Mouse (Mus musculus) lung, adult 2 months (tissue): ENCODE results near the gene Tprn.

ENCODE experiments used
- CTCF ChIP-seq: fragments of 200-500 bp; IDR thresholded peaks from 2 replicates; pipeline ENCODE4 v1.5.1; 2011; ENCODE audit warnings: mild to moderate bottlenecking, low read length, control low read depth; ENCODE audit not compliant: insufficient read depth
- POLR2A ChIP-seq: fragments of 200-500 bp; IDR thresholded peaks from 2 replicates; pipeline ENCODE4 v1.6.1; 2011; ENCODE audit warnings: low read depth, mild to moderate bottlenecking, control low read depth, low read length, borderline replicate concordance; ENCODE audit errors: extremely low read depth

- TF ChIP-seq POLR2A (no peak), CTCF (no peak)
These were observed 28.4 kb downstream of the Tprn start for GRCm38 (mm10) chr2:25290816-25291130.
